Mouse (Mus musculus): ENCODE data around the gene Trim8. TPM values are rescaled to one million over a fixed set of nuclear protein-coding genes. Genes with fewer than 3 reads are reported as not detected.

The Trim8 gene
- polyA plus RNA-seq, 1 experiment: 63.0 TPM

DNA sequence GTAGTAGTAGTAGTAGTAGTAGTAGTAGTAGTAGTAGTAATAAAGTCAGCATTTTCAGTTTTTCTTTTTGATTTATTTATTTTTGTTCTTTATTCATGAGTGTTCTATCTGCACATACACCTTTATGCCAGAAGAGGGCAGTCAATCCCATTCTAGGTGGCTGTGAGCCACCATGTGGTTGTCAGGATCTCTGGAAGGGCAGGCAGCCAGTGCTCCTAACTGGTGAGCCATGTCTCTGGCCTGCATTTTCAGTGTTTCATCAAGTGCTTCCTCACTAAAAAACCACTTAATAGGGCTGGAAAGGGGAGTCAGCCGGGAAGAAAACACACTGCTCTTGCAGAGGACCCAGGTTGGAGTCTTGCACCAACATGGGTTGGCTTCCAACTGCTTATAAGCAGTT is 60.6 kb downstream of the Trim8 start:
- TF ChIP-seq POLR2A (IDR thresholded peaks at IDR 0.05; ENCODE audit: borderline replicate concordance, extremely low read depth, insufficient read depth, insufficient read length, poor library complexity, severe bottlenecking) (no peak), CTCF (IDR thresholded peaks at IDR 0.05; ENCODE audit: borderline replicate concordance, extremely low read depth, insufficient read depth, insufficient read length) (peak; percentile 69; the same call in 1 of the 2 replicates)
- DNase-seq (ENCODE audit: low read depth): peak; percentile 78

GRCm38 (mm10) chr19:46562581-46563515 is 61.3 kb downstream of the Trim8 start:
- TF ChIP-seq CTCF (IDR thresholded peaks at IDR 0.05; ENCODE audit: borderline replicate concordance, extremely low read depth, insufficient read depth, insufficient read length) (no peak), POLR2A (IDR thresholded peaks at IDR 0.05; ENCODE audit: borderline replicate concordance, extremely low read depth, insufficient read depth, insufficient read length, poor library complexity, severe bottlenecking) (no peak)
- no peak for DNase-seq (ENCODE audit: low read depth)

GRCm38 (mm10) chr19:46563603-46564002 is 62.1 kb downstream of the Trim8 start:
- DNase-seq (ENCODE audit: low read depth): no peak
- no peak for TF ChIP-seq POLR2A (IDR thresholded peaks at IDR 0.05; ENCODE audit: borderline replicate concordance, extremely low read depth, insufficient read depth, insufficient read length, poor library complexity, severe bottlenecking)
- TF ChIP-seq CTCF (IDR thresholded peaks at IDR 0.05; ENCODE audit: borderline replicate concordance, extremely low read depth, insufficient read depth, insufficient read length): no peak

DNA sequence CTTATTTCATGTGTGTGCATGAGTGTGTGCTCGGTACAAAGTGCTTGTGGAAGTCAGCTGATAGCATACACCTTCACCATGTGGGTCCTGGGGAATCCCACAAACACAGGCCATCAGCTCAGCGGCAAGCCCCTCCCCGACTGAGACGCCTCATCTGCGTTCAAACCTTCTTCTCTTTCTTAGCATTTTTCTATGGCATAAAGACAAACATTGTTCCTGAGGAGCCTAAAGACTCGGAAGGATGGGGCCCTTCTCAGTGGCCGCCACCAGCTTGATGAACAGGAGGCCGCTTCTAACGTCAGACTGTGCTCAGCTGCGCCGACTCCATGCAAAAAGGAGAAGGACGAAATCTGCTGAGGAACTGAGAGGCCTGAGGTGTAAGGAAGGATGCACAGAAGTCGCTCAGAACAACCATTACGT is 62.6 kb downstream of the Trim8 start:
- DNase-seq (ENCODE audit: low read depth): no peak
- TF ChIP-seq CTCF (IDR thresholded peaks at IDR 0.05; ENCODE audit: borderline replicate concordance, extremely low read depth, insufficient read depth, insufficient read length): no peak
- TF ChIP-seq POLR2A (IDR thresholded peaks at IDR 0.05; ENCODE audit: borderline replicate concordance, extremely low read depth, insufficient read depth, insufficient read length, poor library complexity, severe bottlenecking): no peak

Other genes starting within 250 kb of the Trim8 start
- gene Nfkb2, start 197.4 kb upstream of the Trim8 start, polyA plus RNA-seq (2012; rRNA removed): 3.9 and 4.3 TPM in 2 replicates
- 292 and 297 TPM in 2 replicates for gene Psd, start 174.5 kb upstream of the Trim8 start, polyA plus RNA-seq (2012; rRNA removed)
- gene Fbxl15, start 173.5 kb upstream of the Trim8 start, polyA plus RNA-seq (2012; rRNA removed): 37.1 and 45.9 TPM in 2 replicates
- gene Cuedc2, start 163.0 kb upstream of the Trim8 start, polyA plus RNA-seq (2012; rRNA removed): 206 and 246 TPM in 2 replicates
- gene Mfsd13a, start 160.6 kb upstream of the Trim8 start, polyA plus RNA-seq (2012; rRNA removed): 16.1 and 18.2 TPM in 2 replicates
- 2.1 TPM in 2 replicates for gene 2310034G01Rik, start 151.4 kb upstream of the Trim8 start, polyA plus RNA-seq (2012; rRNA removed)
- gene Actr1a, start 106.0 kb upstream of the Trim8 start, polyA plus RNA-seq (2012; rRNA removed): 224 and 264 TPM in 2 replicates
- gene Sufu, start 104.8 kb upstream of the Trim8 start, polyA plus RNA-seq (2012; rRNA removed): 21.8 and 26.0 TPM in 2 replicates
- gene Arl3, start 71.5 kb downstream of the Trim8 start, polyA plus RNA-seq (2012; rRNA removed): 169 and 180 TPM in 2 replicates
- 11.8 and 12.6 TPM in 2 replicates for gene Sfxn2, start 71.7 kb downstream of the Trim8 start, polyA plus RNA-seq (2012; rRNA removed)
- gene Wbp1l, start 97.4 kb downstream of the Trim8 start, polyA plus RNA-seq (2012; rRNA removed): 33.7 and 44.8 TPM in 2 replicates
- not detected in 2 replicates for gene Cyp17a1, start 171.5 kb downstream of the Trim8 start, polyA plus RNA-seq (2012; rRNA removed)
- gene Borcs7, start 188.2 kb downstream of the Trim8 start, polyA plus RNA-seq (2012; rRNA removed): 10.2 and 12.3 TPM in 2 replicates
- 13.4 and 16.9 TPM in 2 replicates for gene As3mt, start 205.8 kb downstream of the Trim8 start, polyA plus RNA-seq (2012; rRNA removed)